Mouse (Mus musculus) mammary gland, adult 2 months (tissue): ENCODE results near the gene Rabac1. TPM values are rescaled to one million over a fixed set of nuclear protein-coding genes. Genes with fewer than 3 reads are reported as not detected.

Source experiments
- polyA plus RNA-seq: library from polyadenylated mRNA; depleted of rRNA; stranded (reverse); fragments of >200 nt; gene quantifications from 2 replicates; pipeline ENCODE4 v1.2.3, GENCODE M21; 2012; ENCODE audit warnings: low replicate concordance; rRNA removed

The Rabac1 gene
- polyA plus RNA-seq, result 616 and 766 TPM in 2 replicates

DNA sequence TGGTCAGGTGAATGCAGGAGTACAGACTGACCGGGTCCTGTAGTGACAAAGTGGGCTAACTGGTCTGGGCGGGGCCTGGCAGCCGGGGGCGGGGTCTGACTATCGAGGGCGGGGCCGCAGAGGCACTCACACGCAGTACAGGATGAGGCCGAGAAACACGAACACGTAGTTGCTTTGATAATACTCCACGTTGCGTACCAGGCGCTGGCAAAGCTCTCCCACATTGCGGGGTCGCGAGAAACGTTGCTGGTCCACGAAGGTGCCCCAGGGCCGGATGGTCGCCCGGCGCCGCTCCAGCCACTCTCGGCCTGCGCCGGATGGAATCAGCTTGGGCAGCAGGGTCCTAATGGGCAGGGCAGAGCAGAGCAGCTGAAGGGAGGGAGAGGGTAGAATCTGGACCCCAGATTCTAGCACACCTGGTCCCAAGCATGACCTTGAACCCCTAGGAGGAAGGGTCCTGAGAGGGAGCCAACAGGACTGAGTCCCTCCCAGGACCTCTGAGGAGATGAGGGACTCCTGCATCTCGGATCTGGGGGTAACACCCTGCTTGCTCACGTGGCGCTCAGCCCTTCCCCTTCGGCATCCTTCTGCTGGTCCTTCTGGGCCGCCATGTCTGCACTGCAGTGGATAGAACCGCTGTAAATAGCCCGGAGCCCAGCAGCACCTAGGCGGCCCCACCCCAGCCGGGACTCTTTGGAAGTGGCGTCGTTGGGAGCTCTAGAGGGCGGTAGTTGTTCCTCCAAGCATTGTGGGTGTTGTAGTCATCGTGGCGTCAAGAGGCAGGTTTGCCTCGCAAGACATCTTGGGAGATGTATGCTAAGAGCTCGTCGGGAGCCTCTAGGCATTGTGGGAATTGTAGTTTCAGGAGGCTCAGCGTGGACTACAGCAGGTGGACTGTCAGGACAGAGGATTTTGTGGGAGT, at the start of gene Rabac1:
Rabac1 (minus strand) TSS at position 783 of the 922 bp plus-strand sequence.

DNA sequence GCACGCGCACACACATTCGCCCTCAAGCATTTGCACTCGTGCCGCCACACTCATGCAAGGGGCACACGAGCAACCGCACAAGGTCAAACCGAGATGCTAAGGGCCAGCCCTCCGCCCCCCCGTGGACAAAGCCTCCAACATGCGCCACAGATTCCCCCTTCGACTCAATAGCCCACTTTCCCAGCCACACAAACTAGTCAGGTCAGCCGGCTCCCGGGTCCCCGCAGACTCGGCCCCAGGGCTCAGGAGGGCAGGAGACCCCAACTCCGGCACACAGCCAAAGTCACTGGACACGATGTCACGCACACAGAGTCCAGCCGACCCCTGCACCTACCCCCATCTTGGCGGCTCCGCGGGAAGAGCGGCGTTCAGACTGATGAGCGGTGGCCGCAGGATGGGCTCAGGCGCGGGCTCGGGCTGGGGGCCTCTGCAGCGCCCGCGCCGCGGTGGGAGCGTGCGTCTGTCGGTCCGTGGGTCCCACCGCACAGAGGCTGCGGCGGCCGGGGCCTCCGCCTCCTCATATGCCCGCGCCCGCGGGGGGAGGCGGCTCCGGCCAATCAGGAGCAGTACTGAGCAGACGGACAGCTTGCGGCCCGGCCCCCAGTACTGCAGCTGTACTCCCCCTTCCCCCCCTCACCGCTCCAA, 33.0 kb upstream of the Rabac1 start, which contains the start of gene Atp1a3:
Atp1a3 (minus strand) TSS at position 538 of the 645 bp plus-strand sequence.

DNA sequence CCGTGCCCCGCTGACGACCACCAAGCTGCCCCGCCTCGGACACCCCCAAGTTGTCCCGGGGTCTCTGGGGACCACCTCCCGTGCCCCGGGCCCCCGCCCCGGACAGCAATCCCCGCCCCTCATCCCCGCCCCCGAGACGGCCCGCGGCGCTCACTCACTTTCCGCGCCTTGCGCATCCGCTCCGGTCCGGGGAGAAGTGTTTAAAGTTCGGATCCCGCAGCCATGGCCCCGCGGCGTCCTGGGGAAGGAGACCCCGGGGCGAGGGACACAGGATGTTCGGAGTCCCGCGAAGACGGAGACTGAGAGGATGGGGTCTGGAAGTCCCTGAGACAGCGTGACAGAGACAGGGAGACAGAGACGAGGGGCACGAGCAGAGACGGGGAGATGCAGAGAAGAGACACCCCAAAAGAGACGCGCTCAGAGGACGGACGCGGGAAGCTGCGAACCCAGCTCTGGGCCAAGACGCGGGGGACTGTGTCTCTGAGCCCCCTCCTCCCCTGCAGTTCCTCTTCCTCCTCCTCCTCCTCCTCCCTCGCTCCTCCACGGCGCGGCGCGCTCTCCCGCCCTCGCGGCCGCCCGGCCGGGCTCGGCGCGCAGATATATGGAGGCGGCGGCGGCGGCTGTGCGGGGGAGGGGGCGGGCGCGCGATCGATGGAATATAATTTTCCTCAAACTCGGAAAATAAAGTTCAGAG, 28.1 kb downstream of the Rabac1 start, which contains the start of gene Gm4881:
Gm4881 (minus strand) TSS at position 238 of the 694 bp plus-strand sequence.

Other genes starting within 250 kb of the Rabac1 start
- not detected in 2 replicates for gene Gm4763, start 245.8 kb downstream of the Rabac1 start, polyA plus RNA-seq
- 0.41 and 0.66 TPM in 2 replicates for gene Cd177, start 212.4 kb downstream of the Rabac1 start, polyA plus RNA-seq
- 0.19 and 0.30 TPM in 2 replicates for gene Ceacam10, start 195.5 kb downstream of the Rabac1 start, polyA plus RNA-seq
- 2.9 and 4.6 TPM in 2 replicates for gene Gm9844, start 110.5 kb downstream of the Rabac1 start, polyA plus RNA-seq
- gene Lypd4, start 102.8 kb downstream of the Rabac1 start, polyA plus RNA-seq, result 0.23 TPM in 1 of 2 replicates, not detected in the other
- gene Dmrtc2, start 102.7 kb downstream of the Rabac1 start, polyA plus RNA-seq, result 0.09 TPM in 1 of 2 replicates, not detected in the other
- 631 and 672 TPM in 2 replicates for gene Rps19, start 88.4 kb downstream of the Rabac1 start, polyA plus RNA-seq
- gene Cd79a, start 75.4 kb downstream of the Rabac1 start, polyA plus RNA-seq, result 227 and 413 TPM in 2 replicates
- gene Arhgef1, start 69.8 kb downstream of the Rabac1 start, polyA plus RNA-seq, result 431 and 893 TPM in 2 replicates
- gene Gm4881, start 28.3 kb downstream of the Rabac1 start, polyA plus RNA-seq, result not detected in 2 replicates
- 17.6 and 20.0 TPM in 2 replicates for gene Atp1a3, start 33.2 kb upstream of the Rabac1 start, polyA plus RNA-seq
- gene Grik5, start 99.6 kb upstream of the Rabac1 start, polyA plus RNA-seq, result 25.8 and 38.3 TPM in 2 replicates
- 32.4 and 58.6 TPM in 2 replicates for gene Zfp574, start 99.8 kb upstream of the Rabac1 start, polyA plus RNA-seq
- 9.9 and 39.4 TPM in 2 replicates for gene Pou2f2, start 207.0 kb upstream of the Rabac1 start, polyA plus RNA-seq
- gene Dedd2, start 247.9 kb upstream of the Rabac1 start, polyA plus RNA-seq, result 35.6 and 56.0 TPM in 2 replicates
- gene Zfp526, start 248.7 kb upstream of the Rabac1 start, polyA plus RNA-seq, result 16.0 and 24.9 TPM in 2 replicates